Mouse (Mus musculus): ENCODE results near the gene Hs3st2. TPM values are rescaled to one million over a fixed set of nuclear protein-coding genes. Genes with fewer than 3 reads are reported as not detected.

The Hs3st2 gene
- total RNA-seq, 1 experiment, result not detected

- Histone ChIP-seq H3K36me3 (ENCODE audit: control insufficient read depth, insufficient read depth, low read length, poor library complexity, severe bottlenecking) (no peaks in the 10 kb centered on the region), H3K4me1 (ENCODE audit: control insufficient read depth in 2 of 2, insufficient read depth in 2 of 2, low read length in 2 of 2, poor library complexity in 1 of 2) (no peaks in the 10 kb centered on the region), H3K4me3 (ENCODE audit: insufficient read depth in 1 of 2, low read depth in 1 of 2, low read length in 2 of 2, poor library complexity in 1 of 2, severe bottlenecking in 1 of 2) (no peak overlapping the region), H3K9ac (ENCODE audit: insufficient read depth, low read depth, low read length, poor library complexity, severe bottlenecking) (no peak overlapping the region), H3K27ac (ENCODE audit: insufficient read depth, low read depth, low read length, poor library complexity, severe bottlenecking) (no peak overlapping the region), H3K9me3 (ENCODE audit: control insufficient read depth, insufficient read depth, low read depth, low read length) (no peaks in the 10 kb centered on the region)
- no peak for DNase-seq (ENCODE audit: low read depth, low spot score)
- no peak for TF ChIP-seq CHD2 (IDR thresholded peaks at IDR 0.05; ENCODE audit: low read depth, low read length)
- TF ChIP-seq MAFK (IDR thresholded peaks at IDR 0.05; ENCODE audit: insufficient read depth, low read depth, low read length), result no peak
- no peak for TF ChIP-seq ZNF384 (IDR thresholded peaks at IDR 0.05; ENCODE audit: low read depth, low read length)
- TF ChIP-seq ZC3H11A (IDR thresholded peaks at IDR 0.05; ENCODE audit: borderline replicate concordance, low read depth, low read length), result no peak
- TF ChIP-seq HCFC1 (IDR thresholded peaks at IDR 0.05; ENCODE audit: borderline replicate concordance, insufficient read depth, low read length), result no peak
- in situ Hi-C loops (cut with MboI; ENCODE audit: low sequenced_read_pairs in 2 of 2, unreplicated experiment in 2 of 2), result no loop called here
Measured at GRCm38 (mm10) chr7:121478302-121478701, 86.6 kb downstream of the Hs3st2 start.

- no peak overlapping the region for H3K27ac ChIP-seq (ENCODE audit: insufficient read depth, low read depth, low read length, poor library complexity, severe bottlenecking)
- no peaks in the 10 kb centered on the region for H3K36me3 ChIP-seq (ENCODE audit: control insufficient read depth, insufficient read depth, low read length, poor library complexity, severe bottlenecking)
- H3K4me1 ChIP-seq (ENCODE audit: control insufficient read depth in 2 of 2, insufficient read depth in 2 of 2, low read length in 2 of 2, poor library complexity in 1 of 2), result no peaks in the 10 kb centered on the region
- H3K4me3 ChIP-seq (ENCODE audit: insufficient read depth in 1 of 2, low read depth in 1 of 2, low read length in 2 of 2, poor library complexity in 1 of 2, severe bottlenecking in 1 of 2), result no peak overlapping the region
- no peak overlapping the region for H3K9ac ChIP-seq (ENCODE audit: insufficient read depth, low read depth, low read length, poor library complexity, severe bottlenecking)
- TF ChIP-seq HCFC1 (IDR thresholded peaks at IDR 0.05; ENCODE audit: borderline replicate concordance, insufficient read depth, low read length), result no peak
- TF ChIP-seq CHD2 (IDR thresholded peaks at IDR 0.05; ENCODE audit: low read depth, low read length), result no peak
- no peak for TF ChIP-seq ZNF384 (IDR thresholded peaks at IDR 0.05; ENCODE audit: low read depth, low read length)
- no peak for TF ChIP-seq MAFK (IDR thresholded peaks at IDR 0.05; ENCODE audit: insufficient read depth, low read depth, low read length)
- TF ChIP-seq ZC3H11A (IDR thresholded peaks at IDR 0.05; ENCODE audit: borderline replicate concordance, low read depth, low read length), result no peak
- H3K9me3 ChIP-seq (ENCODE audit: control insufficient read depth, insufficient read depth, low read depth, low read length), result no peaks in the 10 kb centered on the region
- in situ Hi-C loops (cut with MboI; ENCODE audit: low sequenced_read_pairs in 2 of 2, unreplicated experiment in 2 of 2), result no loop called here
- no peak for DNase-seq (ENCODE audit: low read depth, low spot score)
Measured at GRCm38 (mm10) chr7:121480106-121480505, 88.4 kb downstream of the Hs3st2 start.

- Histone ChIP-seq H3K4me3 (ENCODE audit: insufficient read depth in 1 of 2, low read depth in 1 of 2, low read length in 2 of 2, poor library complexity in 1 of 2, severe bottlenecking in 1 of 2) (no peak overlapping the region), H3K36me3 (ENCODE audit: control insufficient read depth, insufficient read depth, low read length, poor library complexity, severe bottlenecking) (no peaks in the 10 kb centered on the region), H3K27ac (ENCODE audit: insufficient read depth, low read depth, low read length, poor library complexity, severe bottlenecking) (no peak overlapping the region), H3K4me1 (ENCODE audit: control insufficient read depth in 2 of 2, insufficient read depth in 2 of 2, low read length in 2 of 2, poor library complexity in 1 of 2) (no peaks in the 10 kb centered on the region), H3K9me3 (ENCODE audit: control insufficient read depth, insufficient read depth, low read depth, low read length) (no peaks in the 10 kb centered on the region), H3K9ac (ENCODE audit: insufficient read depth, low read depth, low read length, poor library complexity, severe bottlenecking) (no peak overlapping the region)
- in situ Hi-C loops (cut with MboI; ENCODE audit: low sequenced_read_pairs in 2 of 2, unreplicated experiment in 2 of 2), result no loop called here
- TF ChIP-seq ZC3H11A (IDR thresholded peaks at IDR 0.05; ENCODE audit: borderline replicate concordance, low read depth, low read length) (no peak), MAFK (IDR thresholded peaks at IDR 0.05; ENCODE audit: insufficient read depth, low read depth, low read length) (no peak), HCFC1 (IDR thresholded peaks at IDR 0.05; ENCODE audit: borderline replicate concordance, insufficient read depth, low read length) (no peak)
- DNase-seq (ENCODE audit: low read depth, low spot score), result no peak
Measured at GRCm38 (mm10) chr7:121484590-121484989, 92.9 kb downstream of the Hs3st2 start.

GRCm38 (mm10) chr7:121485266-121485665 lies 93.6 kb downstream of the Hs3st2 start:
- no peaks in the 10 kb centered on the region for H3K9me3 ChIP-seq (ENCODE audit: control insufficient read depth, insufficient read depth, low read depth, low read length)
- no peak overlapping the region for H3K4me3 ChIP-seq (ENCODE audit: insufficient read depth in 1 of 2, low read depth in 1 of 2, low read length in 2 of 2, poor library complexity in 1 of 2, severe bottlenecking in 1 of 2)
- TF ChIP-seq ZC3H11A (IDR thresholded peaks at IDR 0.05; ENCODE audit: borderline replicate concordance, low read depth, low read length) (no peak), CHD2 (IDR thresholded peaks at IDR 0.05; ENCODE audit: low read depth, low read length) (no peak), HCFC1 (IDR thresholded peaks at IDR 0.05; ENCODE audit: borderline replicate concordance, insufficient read depth, low read length) (no peak), MAFK (IDR thresholded peaks at IDR 0.05; ENCODE audit: insufficient read depth, low read depth, low read length) (no peak), ZNF384 (IDR thresholded peaks at IDR 0.05; ENCODE audit: low read depth, low read length) (no peak)
- H3K27ac ChIP-seq (ENCODE audit: insufficient read depth, low read depth, low read length, poor library complexity, severe bottlenecking), result no peak overlapping the region
- no peak overlapping the region for H3K9ac ChIP-seq (ENCODE audit: insufficient read depth, low read depth, low read length, poor library complexity, severe bottlenecking)
- DNase-seq (ENCODE audit: low read depth, low spot score), result peak; percentile 8
- H3K36me3 ChIP-seq (ENCODE audit: control insufficient read depth, insufficient read depth, low read length, poor library complexity, severe bottlenecking), result no peaks in the 10 kb centered on the region
- H3K4me1 ChIP-seq (ENCODE audit: control insufficient read depth in 2 of 2, insufficient read depth in 2 of 2, low read length in 2 of 2, poor library complexity in 1 of 2), result no peaks in the 10 kb centered on the region
- in situ Hi-C loops (cut with MboI; ENCODE audit: low sequenced_read_pairs in 2 of 2, unreplicated experiment in 2 of 2), result no loop called here

- no peak overlapping the region for H3K9ac ChIP-seq (ENCODE audit: insufficient read depth, low read depth, low read length, poor library complexity, severe bottlenecking)
- in situ Hi-C loops (cut with MboI; ENCODE audit: low sequenced_read_pairs in 2 of 2, unreplicated experiment in 2 of 2), result no loop called here
- no peaks in the 10 kb centered on the region for H3K4me1 ChIP-seq (ENCODE audit: control insufficient read depth in 2 of 2, insufficient read depth in 2 of 2, low read length in 2 of 2, poor library complexity in 1 of 2)
- H3K36me3 ChIP-seq (ENCODE audit: control insufficient read depth, insufficient read depth, low read length, poor library complexity, severe bottlenecking), result no peaks in the 10 kb centered on the region
- no peak for DNase-seq (ENCODE audit: low read depth, low spot score)
- no peaks in the 10 kb centered on the region for H3K9me3 ChIP-seq (ENCODE audit: control insufficient read depth, insufficient read depth, low read depth, low read length)
- TF ChIP-seq ZC3H11A (IDR thresholded peaks at IDR 0.05; ENCODE audit: borderline replicate concordance, low read depth, low read length) (no peak), MAFK (IDR thresholded peaks at IDR 0.05; ENCODE audit: insufficient read depth, low read depth, low read length) (no peak), CHD2 (IDR thresholded peaks at IDR 0.05; ENCODE audit: low read depth, low read length) (no peak), ZNF384 (IDR thresholded peaks at IDR 0.05; ENCODE audit: low read depth, low read length) (no peak), HCFC1 (IDR thresholded peaks at IDR 0.05; ENCODE audit: borderline replicate concordance, insufficient read depth, low read length) (no peak)
- no peak overlapping the region for H3K4me3 ChIP-seq (ENCODE audit: insufficient read depth in 1 of 2, low read depth in 1 of 2, low read length in 2 of 2, poor library complexity in 1 of 2, severe bottlenecking in 1 of 2)
- no peak overlapping the region for H3K27ac ChIP-seq (ENCODE audit: insufficient read depth, low read depth, low read length, poor library complexity, severe bottlenecking)
Measured at GRCm38 (mm10) chr7:121487291-121487690, 95.6 kb downstream of the Hs3st2 start.
